Mouse (Mus musculus) right cerebral cortex, adult 18-20 months (tissue): ENCODE measurements around the gene Rbms1.
"Not testable (repeated sequence)": the region's sequence is repeated elsewhere in the genome, so short reads cannot be mapped to it uniquely, and the experiment has no call there.

ENCODE experiments used
- DNase-seq: peaks from one replicate; pipeline ENCODE4 v3.0.0; 2022; ENCODE audit warnings: mixed read lengths

Gene Rbms1

GRCm38 (mm10) chr2:60844259-60844658 is 118.7 kb downstream of the Rbms1 start:
- no peak for DNase-seq

- DNase-seq, result no peak
Observed at GRCm38 (mm10) chr2:60843633-60844032, 119.4 kb downstream of the Rbms1 start.

GRCm38 (mm10) chr2:60842976-60843375 is 120.0 kb downstream of the Rbms1 start:
- no peak for DNase-seq

- no peak for DNase-seq
Observed at GRCm38 (mm10) chr2:60840922-60841321, 122.1 kb downstream of the Rbms1 start.

GRCm38 (mm10) chr2:60839498-60839897 is 123.5 kb downstream of the Rbms1 start:
- DNase-seq, result no peak

GRCm38 (mm10) chr2:60838856-60839255 is 124.1 kb downstream of the Rbms1 start:
- DNase-seq, result no peak

GRCm38 (mm10) chr2:60837616-60838015 is 125.4 kb downstream of the Rbms1 start:
- DNase-seq, result no peak

- DNase-seq, result no peak
Observed at GRCm38 (mm10) chr2:60836237-60836636, 126.8 kb downstream of the Rbms1 start.

GRCm38 (mm10) chr2:60834293-60834692 is 128.7 kb downstream of the Rbms1 start:
- no peak for DNase-seq

- DNase-seq, result no peak
Observed at GRCm38 (mm10) chr2:60832254-60832653, 130.7 kb downstream of the Rbms1 start.

GRCm38 (mm10) chr2:60830464-60830863 is 132.5 kb downstream of the Rbms1 start:
- DNase-seq, result not testable (repeated sequence)

GRCm38 (mm10) chr2:60828908-60829462 is 134.0 kb downstream of the Rbms1 start:
- no peak for DNase-seq

GRCm38 (mm10) chr2:60827152-60827428 is 135.9 kb downstream of the Rbms1 start:
- no peak for DNase-seq

- no peak for DNase-seq
Observed at GRCm38 (mm10) chr2:60826406-60827151, 136.4 kb downstream of the Rbms1 start.

GRCm38 (mm10) chr2:60825690-60826089 is 137.3 kb downstream of the Rbms1 start:
- DNase-seq, result no peak

GRCm38 (mm10) chr2:60821635-60822034 is 141.4 kb downstream of the Rbms1 start:
- no peak for DNase-seq

GRCm38 (mm10) chr2:60818632-60819031 is 144.4 kb downstream of the Rbms1 start:
- no peak for DNase-seq

- no peak for DNase-seq
Observed at GRCm38 (mm10) chr2:60816307-60816706, 146.7 kb downstream of the Rbms1 start.

- no peak for DNase-seq
Observed at GRCm38 (mm10) chr2:60814788-60815187, 148.2 kb downstream of the Rbms1 start.

GRCm38 (mm10) chr2:60812949-60813348 is 150.0 kb downstream of the Rbms1 start:
- no peak for DNase-seq

- no peak for DNase-seq
Observed at GRCm38 (mm10) chr2:60810617-60811016, 152.4 kb downstream of the Rbms1 start.

GRCm38 (mm10) chr2:60809441-60809921 is 153.5 kb downstream of the Rbms1 start:
- no peak for DNase-seq

GRCm38 (mm10) chr2:60808822-60809221 is 154.2 kb downstream of the Rbms1 start:
- DNase-seq, result no peak

GRCm38 (mm10) chr2:60807341-60808195 is 155.4 kb downstream of the Rbms1 start:
- no peak for DNase-seq
